8 mouse cellular contexts compared by ENCODE assay signal in genomic region chr10:91122646-91123045, GRCm38 (mm10). TPM values are rescaled to one million over a fixed set of nuclear protein-coding genes. Genes with fewer than 3 reads are reported as not detected.
DNase-seq lines count a peak whose midpoint lies in the region; ATAC-seq and TF ChIP-seq lines count a peak whose summit lies in the region.

No protein-coding gene starts in this region.

- peaks cover 43% of the 10 kb centered on the region for H3K36me3 ChIP-seq in heart, postnatal 0 days (replicated peaks; ENCODE audit: control insufficient read depth, insufficient read depth, low read length)
- peaks cover 49% of the 10 kb centered on the region for H3K36me3 ChIP-seq in G1E (replicated peaks)
- H3K36me3 ChIP-seq in hindbrain, embryonic 12.5 days: peaks cover 38% of the 10 kb centered on the region
- peaks cover 37% of the 10 kb centered on the region for H3K36me3 ChIP-seq in midbrain, embryonic 13.5 days

- peak overlapping the region; percentile 88 for H3K4me3 ChIP-seq in heart, postnatal 0 days (ENCODE audit: low read depth, low read length)
- H3K4me3 ChIP-seq in G1E (ENCODE audit: low read depth, low read length): peak overlapping the region; percentile 88
- H3K4me3 ChIP-seq in hindbrain, embryonic 12.5 days: peak overlapping the region; percentile 99
- peak overlapping the region; percentile 98 for H3K4me3 ChIP-seq in midbrain, embryonic 13.5 days (replicated peaks)

- no peak for TF ChIP-seq EP300 in heart, postnatal 0 days (IDR thresholded peaks at IDR 0.05; ENCODE audit: low read depth)

- H3K4me2 ChIP-seq in heart, postnatal 0 days (ENCODE audit: low read depth, low read length): peak overlapping the region; percentile 69
- H3K4me2 ChIP-seq in hindbrain, embryonic 12.5 days (replicated peaks): peak overlapping the region; percentile 95
- peak overlapping the region; percentile 98 for H3K4me2 ChIP-seq in midbrain, embryonic 13.5 days (replicated peaks)

- peaks cover 9% of the 10 kb centered on the region; the same call in 1 of the 2 replicates for H3K4me1 ChIP-seq in heart, postnatal 0 days (ENCODE audit: control insufficient read depth, insufficient read depth)
- peaks cover 49% of the 10 kb centered on the region for H3K4me1 ChIP-seq in G1E (ENCODE audit: insufficient read depth, low read depth, low read length)
- peaks cover 19% of the 10 kb centered on the region for H3K4me1 ChIP-seq in hindbrain, embryonic 12.5 days
- H3K4me1 ChIP-seq in midbrain, embryonic 13.5 days (replicated peaks): peaks cover 23% of the 10 kb centered on the region

- peak overlapping the region; percentile 98 for H3K9ac ChIP-seq in heart, postnatal 0 days (replicated peaks; ENCODE audit: low read depth, low read length)
- peak overlapping the region; percentile 92 for H3K9ac ChIP-seq in hindbrain, embryonic 12.5 days
- peak overlapping the region; percentile 98 for H3K9ac ChIP-seq in midbrain, embryonic 13.5 days (replicated peaks)

- H3K27me3 ChIP-seq in heart, postnatal 0 days (ENCODE audit: control insufficient read depth, insufficient read depth, low read length): no peaks in the 10 kb centered on the region
- H3K27me3 ChIP-seq in G1E (ENCODE audit: insufficient read depth, low read length): no peaks in the 10 kb centered on the region
- H3K27me3 ChIP-seq in hindbrain, embryonic 12.5 days: no peaks in the 10 kb centered on the region
- H3K27me3 ChIP-seq in midbrain, embryonic 13.5 days: no peaks in the 10 kb centered on the region

- whole genome bisulfite sequencing in heart, postnatal 0 days: 5% methylated on average over 6 of the region's 6 CpGs
- WGBS in hindbrain, embryonic 12.5 days: 42% methylated on average over 6 of the region's 6 CpGs
- WGBS in midbrain, embryonic 13.5 days: 40% methylated on average over 6 of the region's 6 CpGs

- no peak for TF ChIP-seq CTCF in heart, postnatal 0 days (IDR thresholded peaks at IDR 0.05; ENCODE audit: low read depth)
- no peak for TF ChIP-seq CTCF in G1E (IDR thresholded peaks at IDR 0.05; ENCODE audit: low read depth, low read length)

- DNase-seq in heart, postnatal 0 days (ENCODE audit: low spot score): no peak
- no peak for DNase-seq in heart, adult 11 months
- no peak for DNase-seq in G1E (ENCODE audit: low spot score)
- no peak for DNase-seq in thymus, postnatal 36 days
- DNase-seq in right cerebral cortex, adult 18-20 months: no peak
- no peak for DNase-seq in right cerebral cortex, postnatal 14 days

- H3K9me3 ChIP-seq in heart, postnatal 0 days (replicated peaks; ENCODE audit: control insufficient read depth, low read length): no peaks in the 10 kb centered on the region
- H3K9me3 ChIP-seq in G1E (replicated peaks): no peaks in the 10 kb centered on the region
- no peaks in the 10 kb centered on the region for H3K9me3 ChIP-seq in hindbrain, embryonic 12.5 days (replicated peaks)
- no peaks in the 10 kb centered on the region for H3K9me3 ChIP-seq in midbrain, embryonic 13.5 days

- no peak for ATAC-seq in heart, postnatal 0 days (ENCODE audit: insufficient read depth, low read depth)
- ATAC-seq in G1E (ENCODE audit: extremely low read depth, insufficient number of reproducible peaks, low FRiP score, poor library complexity, severe bottlenecking): no peak
- no peak for ATAC-seq in hindbrain, embryonic 12.5 days (ENCODE audit: low FRiP score)
- ATAC-seq in midbrain, embryonic 13.5 days: no peak

- peak overlapping the region; percentile 98 for H3K27ac ChIP-seq in heart, postnatal 0 days (ENCODE audit: low read depth)
- no peak overlapping the region for H3K27ac ChIP-seq in hindbrain, embryonic 12.5 days
- no peak overlapping the region for H3K27ac ChIP-seq in midbrain, embryonic 13.5 days

RNA-seq across cellular contexts. Expression of gene Slc25a3, which starts 1.2 kb away (rescaled TPM):
- total RNA-seq in heart, postnatal 0 days (2014; rRNA removed; ENCODE audit: low replicate concordance): 1,527 and 1,847 TPM in 2 replicates
- 2,043 and 2,050 TPM in 2 replicates for polyA plus RNA-seq in heart, postnatal 0 days (2015; fragmentation: Nextera tagmentation; extraction: Ambion mirVana)
- 375 and 407 TPM in 2 replicates for total RNA-seq in G1E (2014; fragmentation: Nextera tagmentation)
- total RNA-seq in G1E (2017): 297 and 310 TPM in 2 replicates
- 508 and 619 TPM in 2 replicates for polyA plus RNA-seq in G1E (2012)
- polyA plus RNA-seq in hindbrain, embryonic 12.5 days (2016; fragmentation: Nextera tagmentation; extraction: Ambion mirVana): 386 and 390 TPM in 2 replicates
- polyA plus RNA-seq in midbrain, embryonic 13.5 days (2015; fragmentation: Nextera tagmentation; extraction: Ambion mirVana): 469 and 478 TPM in 2 replicates

RNA-seq across cellular contexts. Expression of gene Ikbip, which starts 39.9 kb away (rescaled TPM):
- 21.1 and 28.6 TPM in 2 replicates for total RNA-seq in heart, postnatal 0 days (2014; rRNA removed; ENCODE audit: low replicate concordance)
- polyA plus RNA-seq in heart, postnatal 0 days (2015; fragmentation: Nextera tagmentation; extraction: Ambion mirVana): 31.0 and 31.9 TPM in 2 replicates
- 6.4 and 8.6 TPM in 2 replicates for total RNA-seq in G1E (2014; fragmentation: Nextera tagmentation)
- total RNA-seq in G1E (2017): 8.7 and 10.4 TPM in 2 replicates
- polyA plus RNA-seq in G1E (2012): 1.4 TPM in 2 replicates
- 26.8 and 37.6 TPM in 2 replicates for polyA plus RNA-seq in hindbrain, embryonic 12.5 days (2016; fragmentation: Nextera tagmentation; extraction: Ambion mirVana)
- polyA plus RNA-seq in midbrain, embryonic 13.5 days (2015; fragmentation: Nextera tagmentation; extraction: Ambion mirVana): 15.9 and 18.7 TPM in 2 replicates

RNA-seq across cellular contexts. Expression of gene Apaf1, which starts 40.1 kb away (rescaled TPM):
- total RNA-seq in heart, postnatal 0 days (2014; rRNA removed; ENCODE audit: low replicate concordance): 21.8 and 31.7 TPM in 2 replicates
- 5.1 and 6.2 TPM in 2 replicates for polyA plus RNA-seq in heart, postnatal 0 days (2015; fragmentation: Nextera tagmentation; extraction: Ambion mirVana)
- 39.3 and 42.7 TPM in 2 replicates for total RNA-seq in G1E (2014; fragmentation: Nextera tagmentation)
- total RNA-seq in G1E (2017): 40.6 and 42.8 TPM in 2 replicates
- polyA plus RNA-seq in G1E (2012): 17.4 and 19.0 TPM in 2 replicates
- polyA plus RNA-seq in hindbrain, embryonic 12.5 days (2016; fragmentation: Nextera tagmentation; extraction: Ambion mirVana): 34.3 and 35.9 TPM in 2 replicates
- polyA plus RNA-seq in midbrain, embryonic 13.5 days (2015; fragmentation: Nextera tagmentation; extraction: Ambion mirVana): 17.3 and 20.1 TPM in 2 replicates

RNA-seq across cellular contexts. Expression of gene Tmpo, which starts 58.5 kb away (rescaled TPM):
- 114 and 219 TPM in 2 replicates for total RNA-seq in heart, postnatal 0 days (2014; rRNA removed; ENCODE audit: low replicate concordance)
- 61.6 and 62.8 TPM in 2 replicates for polyA plus RNA-seq in heart, postnatal 0 days (2015; fragmentation: Nextera tagmentation; extraction: Ambion mirVana)
- total RNA-seq in G1E (2014; fragmentation: Nextera tagmentation) (263 and 390 TPM in 2 replicates), G1E (2017) (492 and 529 TPM in 2 replicates)
- polyA plus RNA-seq in G1E (2012): 247 and 276 TPM in 2 replicates
- polyA plus RNA-seq in hindbrain, embryonic 12.5 days (2016; fragmentation: Nextera tagmentation; extraction: Ambion mirVana): 298 and 322 TPM in 2 replicates
- polyA plus RNA-seq in midbrain, embryonic 13.5 days (2015; fragmentation: Nextera tagmentation; extraction: Ambion mirVana): 165 and 175 TPM in 2 replicates
